ENCODE assay signal across 9 mouse cellular contexts in genomic region chr7:109708961-109709382, GRCm38 (mm10). TPM values are rescaled to one million over a fixed set of nuclear protein-coding genes. Genes with fewer than 3 reads are reported as not detected.
A peak's percentile ranks its signal among the peaks of the same experiment; 100 is the strongest.
DNase-seq lines count a peak whose midpoint lies in the region; ATAC-seq lines count a peak whose summit lies in the region.
"Had no signal": no experiment of that assay in that cellular context is flagged by ENCODE, and none has a peak within 500 bp of the region (broad histone marks: within the 10 kb centered on the region; RNA-seq: fewer than 3 reads in every experiment).

No protein-coding gene starts in this region.

- H3K27ac ChIP-seq in embryonic facial prominence, embryonic 13.5 days, result no peak overlapping the region
- peak overlapping the region; percentile 80 for H3K27ac ChIP-seq in lung, embryonic 15.5 days
- no peak overlapping the region for H3K27ac ChIP-seq in liver, embryonic 12.5 days
- H3K27ac ChIP-seq in forebrain, embryonic 16.5 days (ENCODE audit: low read length), result no peak overlapping the region

- peaks cover 26% of the 10 kb centered on the region for H3K4me1 ChIP-seq in embryonic facial prominence, embryonic 13.5 days
- peaks cover 31% of the 10 kb centered on the region for H3K4me1 ChIP-seq in lung, embryonic 15.5 days
- peaks cover 35% of the 10 kb centered on the region for H3K4me1 ChIP-seq in liver, embryonic 12.5 days
- peaks cover 4% of the 10 kb centered on the region; the same call in 1 of the 2 replicates for H3K4me1 ChIP-seq in forebrain, embryonic 16.5 days (replicated peaks; ENCODE audit: control insufficient read depth, insufficient read depth, low read length)

- H3K27me3 ChIP-seq in embryonic facial prominence, embryonic 13.5 days, result no peaks in the 10 kb centered on the region
- H3K27me3 ChIP-seq in lung, embryonic 15.5 days, result no peaks in the 10 kb centered on the region
- H3K27me3 ChIP-seq in liver, embryonic 12.5 days (replicated peaks), result no peaks in the 10 kb centered on the region
- H3K27me3 ChIP-seq in forebrain, embryonic 16.5 days (replicated peaks; ENCODE audit: control insufficient read depth, insufficient read depth, low read length), result no peaks in the 10 kb centered on the region

- H3K9ac ChIP-seq in embryonic facial prominence, embryonic 13.5 days, result no peak overlapping the region
- H3K9ac ChIP-seq in lung, embryonic 15.5 days, result no peak overlapping the region
- H3K9ac ChIP-seq in liver, embryonic 12.5 days, result no peak overlapping the region
- H3K9ac ChIP-seq in forebrain, embryonic 16.5 days (replicated peaks; ENCODE audit: low read depth, low read length), result no peak overlapping the region

- peak; percentile 50 to 64 for DNase-seq in adrenal gland, adult (ENCODE audit: inconsistent age in 2 of 2, low spot score in 1 of 2)
- no peak for DNase-seq in adrenal gland, adult 18-20 months (ENCODE audit: low spot score in 2 of 2)
- DNase-seq in heart, postnatal 14 days, result peak; percentile 41 to 56
- no peak for DNase-seq in cerebellum, postnatal 4 days (ENCODE audit: low spot score in 2 of 2)

- intact Hi-C loops in heart, postnatal 14 days (cut with DNase I), result loop anchor here (5.0 to 10.0 kb wide), 2 partner anchors 258 to 356 kb away; partner anchors contain the start of gene Zfp143

- H3K4me3 ChIP-seq in embryonic facial prominence, embryonic 13.5 days, result no peak overlapping the region
- no peak overlapping the region for H3K4me3 ChIP-seq in lung, embryonic 15.5 days
- H3K4me3 ChIP-seq in liver, embryonic 12.5 days, result no peak overlapping the region
- no peak overlapping the region for H3K4me3 ChIP-seq in forebrain, embryonic 16.5 days (replicated peaks; ENCODE audit: low read length)

- WGBS in embryonic facial prominence, embryonic 13.5 days, result 23% methylated on average over 3 of the region's 3 CpGs
- 4% methylated on average over 3 of the region's 3 CpGs for WGBS in lung, embryonic 15.5 days
- 52% methylated on average over 3 of the region's 3 CpGs for WGBS in liver, embryonic 12.5 days (ENCODE audit: insufficient replicate concordance)
- 77% methylated on average over 3 of the region's 3 CpGs for WGBS in forebrain, embryonic 16.5 days

- H3K4me2 ChIP-seq in embryonic facial prominence, embryonic 13.5 days, result no peak overlapping the region
- H3K4me2 ChIP-seq in lung, embryonic 15.5 days, result no peak overlapping the region
- no peak overlapping the region for H3K4me2 ChIP-seq in liver, embryonic 12.5 days
- H3K4me2 ChIP-seq in forebrain, embryonic 16.5 days (ENCODE audit: low read length), result no peak overlapping the region

- ATAC-seq in embryonic facial prominence, embryonic 13.5 days (ENCODE audit: insufficient number of reproducible peaks, insufficient read depth, low FRiP score, low TSS enrichment, low read depth), result peak; percentile 52; the same call in 1 of the 2 replicates
- ATAC-seq in lung, embryonic 15.5 days (ENCODE audit: borderline replicate concordance, extremely low read depth, low FRiP score, low TSS enrichment), result peak; percentile 82
- ATAC-seq in liver, embryonic 12.5 days, result no peak
- ATAC-seq in forebrain, embryonic 16.5 days, result no peak

- no peaks in the 10 kb centered on the region for H3K9me3 ChIP-seq in embryonic facial prominence, embryonic 13.5 days
- no peaks in the 10 kb centered on the region for H3K9me3 ChIP-seq in lung, embryonic 15.5 days
- no peaks in the 10 kb centered on the region for H3K9me3 ChIP-seq in liver, embryonic 12.5 days (replicated peaks)
- H3K9me3 ChIP-seq in forebrain, embryonic 16.5 days (ENCODE audit: control insufficient read depth, low read length), result no peaks in the 10 kb centered on the region

- peaks cover 32% of the 10 kb centered on the region for H3K36me3 ChIP-seq in embryonic facial prominence, embryonic 13.5 days
- H3K36me3 ChIP-seq in lung, embryonic 15.5 days, result peaks cover 23% of the 10 kb centered on the region
- H3K36me3 ChIP-seq in liver, embryonic 12.5 days, result peaks cover 64% of the 10 kb centered on the region
- no peaks in the 10 kb centered on the region; the same call in 1 of the 2 replicates for H3K36me3 ChIP-seq in forebrain, embryonic 16.5 days (ENCODE audit: control insufficient read depth, insufficient read depth)

RNA-seq across cellular contexts. Expression of gene Akip1, which starts 5.5 kb away (rescaled TPM):
- 10 to 100 TPM; 18.6 to 22.9 TPM for total RNA-seq in adrenal gland, adult 18-20 months (2021)
- polyA plus RNA-seq in embryonic facial prominence, embryonic 13.5 days (2015; fragmentation: Nextera tagmentation; extraction: Ambion mirVana), result 30.8 and 33.7 TPM in 2 replicates
- 10 to 100 TPM; 12.1 to 12.4 TPM for total RNA-seq in heart, postnatal 14 days (2021)
- 39.3 and 41.2 TPM in 2 replicates for polyA plus RNA-seq in lung, embryonic 15.5 days (2015; fragmentation: Nextera tagmentation; extraction: Ambion mirVana)
- 47.9 and 50.2 TPM in 2 replicates for polyA plus RNA-seq in liver, embryonic 12.5 days (2016; fragmentation: Nextera tagmentation; extraction: Ambion mirVana)
- 13.0 and 19.4 TPM in 2 replicates for polyA plus RNA-seq in forebrain, embryonic 16.5 days (2015; fragmentation: Nextera tagmentation; extraction: Ambion mirVana)

RNA-seq across cellular contexts. Expression of gene St5, which starts 5.6 kb away (rescaled TPM):
- 10 to 100 TPM; 26.5 to 27.7 TPM for total RNA-seq in adrenal gland, adult 18-20 months (2021)
- 45.1 and 58.3 TPM in 2 replicates for polyA plus RNA-seq in embryonic facial prominence, embryonic 13.5 days (2015; fragmentation: Nextera tagmentation; extraction: Ambion mirVana)
- 10 to 100 TPM; 33.5 to 35.2 TPM for total RNA-seq in heart, postnatal 14 days (2021)
- polyA plus RNA-seq in lung, embryonic 15.5 days (2015; fragmentation: Nextera tagmentation; extraction: Ambion mirVana), result 59.6 and 61.2 TPM in 2 replicates
- 25.1 and 25.3 TPM in 2 replicates for polyA plus RNA-seq in liver, embryonic 12.5 days (2016; fragmentation: Nextera tagmentation; extraction: Ambion mirVana)
- polyA plus RNA-seq in forebrain, embryonic 16.5 days (2015; fragmentation: Nextera tagmentation; extraction: Ambion mirVana), result 10.9 and 14.4 TPM in 2 replicates

RNA-seq across cellular contexts. Expression of gene BC051019, which starts 14.7 kb away (rescaled TPM):
- total RNA-seq in adrenal gland, adult 18-20 months (2021), result not detected
- 0.25 TPM in 1 of 2 replicates, not detected in the other for polyA plus RNA-seq in embryonic facial prominence, embryonic 13.5 days (2015; fragmentation: Nextera tagmentation; extraction: Ambion mirVana)
- total RNA-seq in heart, postnatal 14 days (2021), result under 1 TPM in 1 of 2 experiments, not detected in 1; 0.38 TPM
- polyA plus RNA-seq in lung, embryonic 15.5 days (2015; fragmentation: Nextera tagmentation; extraction: Ambion mirVana), result 2.1 and 2.5 TPM in 2 replicates
- polyA plus RNA-seq in liver, embryonic 12.5 days (2016; fragmentation: Nextera tagmentation; extraction: Ambion mirVana), result 0.13 and 0.25 TPM in 2 replicates
- polyA plus RNA-seq in forebrain, embryonic 16.5 days (2015; fragmentation: Nextera tagmentation; extraction: Ambion mirVana), result 0.16 and 0.48 TPM in 2 replicates

RNA-seq across cellular contexts. Expression of gene Ascl3, which starts 22.6 kb away (rescaled TPM):
- total RNA-seq in adrenal gland, adult 18-20 months (2021), result under 1 TPM in 1 of 2 experiments, not detected in 1; 0.61 TPM
- not detected in 2 replicates for polyA plus RNA-seq in embryonic facial prominence, embryonic 13.5 days (2015; fragmentation: Nextera tagmentation; extraction: Ambion mirVana)
- total RNA-seq in heart, postnatal 14 days (2021), result not detected
- 0.30 TPM in 1 of 2 replicates, not detected in the other for polyA plus RNA-seq in lung, embryonic 15.5 days (2015; fragmentation: Nextera tagmentation; extraction: Ambion mirVana)
- polyA plus RNA-seq in liver, embryonic 12.5 days (2016; fragmentation: Nextera tagmentation; extraction: Ambion mirVana), result not detected in 2 replicates
- polyA plus RNA-seq in forebrain, embryonic 16.5 days (2015; fragmentation: Nextera tagmentation; extraction: Ambion mirVana), result not detected in 2 replicates
- polyA plus RNA-seq: liver, embryonic 16.5 days had no signal

RNA-seq across cellular contexts. Expression of gene Tmem9b, which starts 43.7 kb away (rescaled TPM):
- 10 to 100 TPM; 45.7 to 47.6 TPM for total RNA-seq in adrenal gland, adult 18-20 months (2021)
- polyA plus RNA-seq in embryonic facial prominence, embryonic 13.5 days (2015; fragmentation: Nextera tagmentation; extraction: Ambion mirVana), result 47.1 and 49.4 TPM in 2 replicates
- total RNA-seq in heart, postnatal 14 days (2021), result 10 to 100 TPM; 32.3 to 33.7 TPM
- polyA plus RNA-seq in lung, embryonic 15.5 days (2015; fragmentation: Nextera tagmentation; extraction: Ambion mirVana), result 56.6 and 59.9 TPM in 2 replicates
- polyA plus RNA-seq in liver, embryonic 12.5 days (2016; fragmentation: Nextera tagmentation; extraction: Ambion mirVana), result 38.8 and 39.6 TPM in 2 replicates
- 98.7 and 100 TPM in 2 replicates for polyA plus RNA-seq in forebrain, embryonic 16.5 days (2015; fragmentation: Nextera tagmentation; extraction: Ambion mirVana)

Comparison
In these comparisons a context has a peak if more than half of its experiments do, and no peak if none do; other contexts are left out.
1. DNase-seq: peak in adrenal gland, adult (2 of 2) and heart, postnatal 14 days (2 of 2); none in adrenal gland, adult 18-20 months (0 of 2) and cerebellum, postnatal 4 days (0 of 2).
2. ATAC-seq: peak in embryonic facial prominence, embryonic 13.5 days (single experiment) and lung, embryonic 15.5 days (single experiment); none in liver, embryonic 12.5 days (single experiment) and forebrain, embryonic 16.5 days (single experiment).